Mouse (Mus musculus): ENCODE results near the gene Med12l. TPM values are rescaled to one million over a fixed set of nuclear protein-coding genes. Genes with fewer than 3 reads are reported as not detected.

Med12l gene
- total and polyA plus RNA-seq, 3 experiments: 0.93 to 2.0 (median 1.5) TPM

DNA sequence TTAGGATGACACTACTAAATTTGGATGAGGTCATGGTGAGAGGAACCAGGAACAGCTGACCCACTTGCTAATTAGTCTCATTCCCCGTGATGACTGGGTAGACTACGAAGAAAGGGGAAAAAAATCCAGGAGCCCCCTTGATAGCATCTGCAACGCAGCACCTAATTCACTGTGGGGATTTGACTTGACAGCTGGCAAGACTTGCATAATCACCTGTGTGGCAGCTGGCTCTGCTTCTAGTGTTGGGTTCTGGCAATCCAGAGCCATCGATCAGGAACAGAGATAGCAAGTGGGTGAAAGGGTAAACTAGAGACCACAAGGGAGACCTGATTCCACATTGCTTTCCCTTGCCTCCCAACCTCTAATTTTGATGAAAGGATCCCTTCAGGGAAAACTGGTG is 19.8 kb upstream of the Med12l start:
- TF ChIP-seq USF1 (IDR thresholded peaks at IDR 0.05; ENCODE audit: low read depth, low read length) (no peak), POLR2A (IDR thresholded peaks at IDR 0.05; ENCODE audit: low read depth, low read length) (no peak), GABPA (IDR thresholded peaks at IDR 0.05; ENCODE audit: insufficient replicate concordance, low read depth, low read length) (no peak), MAZ (IDR thresholded peaks at IDR 0.05; ENCODE audit: low read depth, low read length) (no peak), BHLHE40 (IDR thresholded peaks at IDR 0.05; ENCODE audit: low read depth, low read length) (no peak), NRF1 (IDR thresholded peaks at IDR 0.05; ENCODE audit: low read depth, low read length) (no peak), TBP (conservative IDR thresholded peaks at IDR 0.05; ENCODE audit: low read depth, low read length) (no peak), HCFC1 (IDR thresholded peaks at IDR 0.05; ENCODE audit: low read depth, low read length) (no peak), E2F4 (IDR thresholded peaks at IDR 0.05; ENCODE audit: insufficient replicate concordance, low read depth, low read length) (no peak), ZNF384 (IDR thresholded peaks at IDR 0.05; ENCODE audit: low read depth, low read length) (no peak), SMC3 (IDR thresholded peaks at IDR 0.05; ENCODE audit: low read depth, low read length) (no peak)
- H3K27ac ChIP-seq (ENCODE audit: insufficient read depth, low read depth): no peak overlapping the region
- H3K79me2 ChIP-seq (replicated peaks; ENCODE audit: control insufficient read depth, extremely low read depth, insufficient read depth, poor library complexity, severe bottlenecking): no peaks in the 10 kb centered on the region
- in situ Hi-C loops (cut with MboI; ENCODE audit: low pct_ligation_motif_present, low pct_unique_long_range_greater_than_20kb, low sequenced_read_pairs) (no loop called here), dilution Hi-C loops (cut with MboI; ENCODE audit: extremely low pct_ligation_motif_present, extremely low pct_unique_long_range_greater_than_20kb, low sequenced_read_pairs) (no loop called here)
- H3K4me1 ChIP-seq (ENCODE audit: control insufficient read depth in 1 of 2, insufficient read depth in 2 of 2): peaks cover 0 to 23% of the 10 kb centered on the region in 2 experiments; a peak in 2 of 4 replicates
- H3K36me3 ChIP-seq (replicated peaks in 1 of 2; ENCODE audit: control insufficient read depth in 1 of 2, insufficient read depth in 1 of 2, low read length in 1 of 2): no peaks in the 10 kb centered on the region
- no peaks in the 10 kb centered on the region for H3K27me3 ChIP-seq (replicated peaks)
- H3K9me3 ChIP-seq (replicated peaks; ENCODE audit: low read length): no peaks in the 10 kb centered on the region
- no peak overlapping the region for H3K4me3 ChIP-seq (replicated peaks in 1 of 3; ENCODE audit: low read depth in 2 of 3, low read length in 2 of 3, poor library complexity in 1 of 3)
- no peak overlapping the region for H3K4me2 ChIP-seq (ENCODE audit: insufficient read depth, low read depth, poor library complexity, severe bottlenecking)
- H3K9ac ChIP-seq (ENCODE audit: insufficient read depth, low read depth): no peak overlapping the region
- DNase-seq (ENCODE audit: extremely low read depth): no peak

DNA sequence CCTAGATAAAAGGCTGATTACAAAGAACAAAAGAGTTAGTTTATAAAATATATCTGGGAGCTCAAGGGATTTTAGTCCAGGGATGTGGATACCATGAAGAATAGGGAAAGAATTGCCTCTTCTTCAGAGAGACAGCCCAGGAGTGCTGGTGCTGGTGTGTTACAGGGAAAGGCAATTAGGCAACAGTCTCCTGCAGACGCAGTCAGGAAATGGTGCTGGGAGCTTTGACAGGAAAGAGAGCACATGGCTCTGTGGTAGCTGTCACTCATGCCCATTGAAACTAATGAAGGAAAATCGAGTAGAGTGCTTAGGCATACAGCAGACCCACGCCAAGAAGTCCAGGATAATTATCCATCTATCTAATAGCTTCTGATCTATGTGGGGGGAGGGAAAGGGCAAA is 16.3 kb upstream of the Med12l start:
- no peak for DNase-seq (ENCODE audit: extremely low read depth)
- no peak overlapping the region for H3K4me3 ChIP-seq (replicated peaks in 1 of 3; ENCODE audit: low read depth in 2 of 3, low read length in 2 of 3, poor library complexity in 1 of 3)
- H3K4me2 ChIP-seq (ENCODE audit: insufficient read depth, low read depth, poor library complexity, severe bottlenecking): no peak overlapping the region
- H3K4me1 ChIP-seq (ENCODE audit: control insufficient read depth in 1 of 2, insufficient read depth in 2 of 2): peaks cover 0 to 7% of the 10 kb centered on the region in 2 experiments; a peak in 2 of 4 replicates
- no peak for TF ChIP-seq RAD21 (IDR thresholded peaks at IDR 0.05; ENCODE audit: low read depth, low read length)
- H3K79me2 ChIP-seq (replicated peaks; ENCODE audit: control insufficient read depth, extremely low read depth, insufficient read depth, poor library complexity, severe bottlenecking): no peaks in the 10 kb centered on the region
- H3K36me3 ChIP-seq (replicated peaks in 1 of 2; ENCODE audit: control insufficient read depth in 1 of 2, insufficient read depth in 1 of 2, low read length in 1 of 2): no peaks in the 10 kb centered on the region
- H3K9ac ChIP-seq (ENCODE audit: insufficient read depth, low read depth): no peak overlapping the region
- dilution Hi-C loops (cut with MboI; ENCODE audit: extremely low pct_ligation_motif_present, extremely low pct_unique_long_range_greater_than_20kb, low sequenced_read_pairs) (no loop called here), in situ Hi-C loops (cut with MboI; ENCODE audit: low pct_ligation_motif_present, low pct_unique_long_range_greater_than_20kb, low sequenced_read_pairs) (no loop called here)
- H3K27ac ChIP-seq (ENCODE audit: insufficient read depth, low read depth): no peak overlapping the region
- no peaks in the 10 kb centered on the region for H3K9me3 ChIP-seq (replicated peaks; ENCODE audit: low read length)
- H3K27me3 ChIP-seq (replicated peaks): no peaks in the 10 kb centered on the region

DNA sequence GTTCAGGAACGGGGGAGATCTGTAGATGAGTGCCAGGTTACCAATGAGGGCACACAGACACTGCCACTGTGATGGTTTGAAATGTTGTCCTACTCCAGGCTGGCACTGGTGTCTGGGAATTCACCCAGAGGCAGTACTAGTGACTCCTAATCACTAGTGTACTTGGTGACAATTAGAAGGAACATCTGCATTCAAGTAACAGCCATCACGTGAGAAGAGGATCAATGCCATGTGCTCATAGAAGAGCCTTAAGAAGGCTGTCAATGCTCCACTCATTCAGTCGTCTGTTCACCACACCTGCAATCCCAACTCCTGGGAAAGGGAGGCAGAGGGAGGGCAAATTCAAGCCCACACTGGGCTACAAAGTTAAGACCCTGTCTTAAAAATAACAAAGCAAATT is 15.1 kb upstream of the Med12l start:
- H3K27ac ChIP-seq (ENCODE audit: insufficient read depth, low read depth): no peak overlapping the region
- no peaks in the 10 kb centered on the region for H3K79me2 ChIP-seq (replicated peaks; ENCODE audit: control insufficient read depth, extremely low read depth, insufficient read depth, poor library complexity, severe bottlenecking)
- no peak overlapping the region for H3K4me3 ChIP-seq (replicated peaks in 1 of 3; ENCODE audit: low read depth in 2 of 3, low read length in 2 of 3, poor library complexity in 1 of 3)
- no peak overlapping the region for H3K4me2 ChIP-seq (ENCODE audit: insufficient read depth, low read depth, poor library complexity, severe bottlenecking)
- no peaks in the 10 kb centered on the region for H3K36me3 ChIP-seq (replicated peaks in 1 of 2; ENCODE audit: control insufficient read depth in 1 of 2, insufficient read depth in 1 of 2, low read length in 1 of 2)
- in situ Hi-C loops (cut with MboI; ENCODE audit: low pct_ligation_motif_present, low pct_unique_long_range_greater_than_20kb, low sequenced_read_pairs): no loop called here
- no peaks in the 10 kb centered on the region for H3K9me3 ChIP-seq (replicated peaks; ENCODE audit: low read length)
- H3K4me1 ChIP-seq (ENCODE audit: control insufficient read depth in 1 of 2, insufficient read depth in 2 of 2): peaks cover 0 to 7% of the 10 kb centered on the region in 2 experiments; a peak in 2 of 4 replicates
- no peak for DNase-seq (ENCODE audit: extremely low read depth)
- H3K27me3 ChIP-seq (replicated peaks): no peaks in the 10 kb centered on the region
- no peak overlapping the region for H3K9ac ChIP-seq (ENCODE audit: insufficient read depth, low read depth)
- dilution Hi-C loops (cut with MboI; ENCODE audit: extremely low pct_ligation_motif_present, extremely low pct_unique_long_range_greater_than_20kb, low sequenced_read_pairs): no loop called here
- TF ChIP-seq POLR2AphosphoS2 (IDR thresholded peaks at IDR 0.05; ENCODE audit: low read depth, low read length): no peak
- TF ChIP-seq ZNF384 (IDR thresholded peaks at IDR 0.05; ENCODE audit: low read depth, low read length): no peak
- TF ChIP-seq SMC3 (IDR thresholded peaks at IDR 0.05; ENCODE audit: low read depth, low read length): no peak
- TF ChIP-seq USF1 (IDR thresholded peaks at IDR 0.05; ENCODE audit: low read depth, low read length): no peak
- TF ChIP-seq USF2 (conservative IDR thresholded peaks at IDR 0.05; ENCODE audit: low read depth, low read length): no peak
- no peak for TF ChIP-seq ELF1 (IDR thresholded peaks at IDR 0.05; ENCODE audit: low read depth, low read length)
- no peak for TF ChIP-seq MEF2A (IDR thresholded peaks at IDR 0.05; ENCODE audit: borderline replicate concordance, low read depth, low read length)
- no peak for TF ChIP-seq CHD2 (IDR thresholded peaks at IDR 0.05; ENCODE audit: low read length)
- no peak for TF ChIP-seq IRF4 (IDR thresholded peaks at IDR 0.05; ENCODE audit: low read depth, low read length)
- TF ChIP-seq JUN (IDR thresholded peaks at IDR 0.05; ENCODE audit: insufficient read depth, low read depth, low read length): no peak
- no peak for TF ChIP-seq POLR2A (IDR thresholded peaks at IDR 0.05; ENCODE audit: low read depth, low read length)
- TF ChIP-seq UBTF (IDR thresholded peaks at IDR 0.05; ENCODE audit: low read depth, low read length): no peak
- no peak for TF ChIP-seq ZMIZ1 (IDR thresholded peaks at IDR 0.05; ENCODE audit: low read depth, low read length)
- no peak for TF ChIP-seq TBP (conservative IDR thresholded peaks at IDR 0.05; ENCODE audit: low read depth, low read length)
- TF ChIP-seq ZKSCAN1 (IDR thresholded peaks at IDR 0.05; ENCODE audit: borderline replicate concordance, low read depth, low read length): no peak
- no peak for TF ChIP-seq JUND (conservative IDR thresholded peaks at IDR 0.05; ENCODE audit: low read depth, low read length)
- no peak for TF ChIP-seq CTCF (conservative IDR thresholded peaks at IDR 0.05 in 1 of 2, IDR thresholded peaks at IDR 0.05 in 1 of 2; ENCODE audit: low read depth in 2 of 2, low read length in 2 of 2)
- TF ChIP-seq RCOR1 (conservative IDR thresholded peaks at IDR 0.05; ENCODE audit: low read depth, low read length): no peak
- TF ChIP-seq MAFK (IDR thresholded peaks at IDR 0.05; ENCODE audit: insufficient replicate concordance, low read length): no peak
